Mouse (Mus musculus): ENCODE measurements around the gene Mfsd13b. TPM values are rescaled to one million over a fixed set of nuclear protein-coding genes. Genes with fewer than 3 reads are reported as not detected.
A peak's percentile ranks its signal among the peaks of the same experiment; 100 is the strongest.
"Not testable (repeated sequence)": the region's sequence is repeated elsewhere in the genome, so short reads cannot be mapped to it uniquely, and the experiment has no call there.

The Mfsd13b gene
- polyA plus RNA-seq, 1 experiment from 2014 or later = not detected

- Histone ChIP-seq H3K27me3 (ENCODE audit: control insufficient read depth, insufficient read depth, low read length) (no peaks in the 10 kb centered on the region), H3K4me1 (ENCODE audit: control insufficient read depth, insufficient read depth, low read length) (no peaks in the 10 kb centered on the region), H3K9me3 (ENCODE audit: control insufficient read depth, low read length) (no peaks in the 10 kb centered on the region), H3K4me3 (ENCODE audit: low read depth, low read length) (no peak overlapping the region), H3K27ac (ENCODE audit: low read depth, low read length) (no peak overlapping the region), H3K4me2 (ENCODE audit: low read depth) (no peak overlapping the region), H3K9ac (ENCODE audit: low read length) (no peak overlapping the region), H3K36me3 (ENCODE audit: control insufficient read depth, insufficient read depth, low read length) (no peaks in the 10 kb centered on the region)
- DNase-seq (ENCODE audit: low spot score) = no peak
- WGBS = 68% methylated on average over 3 of the region's 3 CpGs
- ATAC-seq (ENCODE audit: insufficient read depth, low FRiP score, low TSS enrichment) = no peak
Measured at GRCm38 (mm10) chr7:121026300-121026699, 44.0 kb downstream of the Mfsd13b start.

- not testable (repeated sequence) for DNase-seq (ENCODE audit: low spot score); H3K27me3 ChIP-seq (ENCODE audit: control insufficient read depth, insufficient read depth, low read length); H3K9me3 ChIP-seq (ENCODE audit: control insufficient read depth, low read length); H3K4me2 ChIP-seq (ENCODE audit: low read depth); H3K9ac ChIP-seq (ENCODE audit: low read length); H3K27ac ChIP-seq (ENCODE audit: low read depth, low read length); H3K36me3 ChIP-seq (ENCODE audit: control insufficient read depth, insufficient read depth, low read length); H3K4me3 ChIP-seq (ENCODE audit: low read depth, low read length); ATAC-seq (ENCODE audit: insufficient read depth, low FRiP score, low TSS enrichment); H3K4me1 ChIP-seq (ENCODE audit: control insufficient read depth, insufficient read depth, low read length)
Measured at GRCm38 (mm10) chr7:121029947-121030346, 47.6 kb downstream of the Mfsd13b start.

- H3K9me3 ChIP-seq (ENCODE audit: control insufficient read depth, low read length) = no peaks in the 10 kb centered on the region
- peaks cover 8% of the 10 kb centered on the region for H3K4me1 ChIP-seq (ENCODE audit: control insufficient read depth, insufficient read depth, low read length)
- WGBS = 3% methylated on average over 41 of the region's 43 CpGs
- peak within 1 kb of the TSS; percentile 76 for H3K4me2 ChIP-seq (ENCODE audit: low read depth)
- ATAC-seq (ENCODE audit: insufficient read depth, low FRiP score, low TSS enrichment) (peak; percentile 97), DNase-seq (ENCODE audit: low spot score) (peak; percentile 98)
- H3K27ac ChIP-seq (ENCODE audit: low read depth, low read length) = peak within 1 kb of the TSS; percentile 97
- H3K36me3 ChIP-seq (ENCODE audit: control insufficient read depth, insufficient read depth, low read length) = no peaks in the 10 kb centered on the region
- H3K4me3 ChIP-seq (ENCODE audit: low read depth, low read length) = peak within 1 kb of the TSS; percentile 95
- H3K9ac ChIP-seq (ENCODE audit: low read length) = peak within 1 kb of the TSS; percentile 99
- H3K27me3 ChIP-seq (ENCODE audit: control insufficient read depth, insufficient read depth, low read length) = no peaks in the 10 kb centered on the region
Measured at GRCm38 (mm10) chr7:121033856-121034652, 51.7 kb downstream of the Mfsd13b start, which contains the start of gene Mettl9. Gene Mettl9, plus strand, starts transcription at chr7:121034445.

- peak; percentile 76 for DNase-seq (ENCODE audit: low spot score)
Measured at GRCm38 (mm10) chr7:121034701-121035141, 52.4 kb downstream of the Mfsd13b start.

GRCm38 (mm10) chr7:121035161-121035721 is 52.9 kb downstream of the Mfsd13b start:
- Histone ChIP-seq H3K36me3 (ENCODE audit: control insufficient read depth, insufficient read depth, low read length) (no peaks in the 10 kb centered on the region), H3K4me1 (ENCODE audit: control insufficient read depth, insufficient read depth, low read length) (peaks cover 8% of the 10 kb centered on the region), H3K9ac (ENCODE audit: low read length) (peak overlapping the region; percentile 99), H3K27me3 (ENCODE audit: control insufficient read depth, insufficient read depth, low read length) (no peaks in the 10 kb centered on the region), H3K27ac (ENCODE audit: low read depth, low read length) (peak overlapping the region; percentile 97), H3K4me2 (ENCODE audit: low read depth) (peak overlapping the region; percentile 76), H3K9me3 (ENCODE audit: control insufficient read depth, low read length) (no peaks in the 10 kb centered on the region), H3K4me3 (ENCODE audit: low read depth, low read length) (peak overlapping the region; percentile 95)
- ATAC-seq (ENCODE audit: insufficient read depth, low FRiP score, low TSS enrichment) (peak; percentile 54; the same call in 1 of the 2 replicates), DNase-seq (ENCODE audit: low spot score) (peak; percentile 58)
- under 1% methylated on average over 24 of the region's 24 CpGs for WGBS

More at GRCm38 (mm10) chr7:121034701-121035141, 52.4 kb downstream of the Mfsd13b start:
- under 1% methylated on average over 42 of the region's 63 CpGs for WGBS
- peak; percentile 77 for ATAC-seq (ENCODE audit: insufficient read depth, low FRiP score, low TSS enrichment)
- no peaks in the 10 kb centered on the region for H3K27me3 ChIP-seq (ENCODE audit: control insufficient read depth, insufficient read depth, low read length)
- peak overlapping the region; percentile 76 for H3K4me2 ChIP-seq (ENCODE audit: low read depth)
- peak overlapping the region; percentile 99 for H3K9ac ChIP-seq (ENCODE audit: low read length)
- H3K27ac ChIP-seq (ENCODE audit: low read depth, low read length) = peak overlapping the region; percentile 97
- H3K4me3 ChIP-seq (ENCODE audit: low read depth, low read length) = peak overlapping the region; percentile 95
- H3K9me3 ChIP-seq (ENCODE audit: control insufficient read depth, low read length) = no peaks in the 10 kb centered on the region
- H3K36me3 ChIP-seq (ENCODE audit: control insufficient read depth, insufficient read depth, low read length) = no peaks in the 10 kb centered on the region
- peaks cover 8% of the 10 kb centered on the region for H3K4me1 ChIP-seq (ENCODE audit: control insufficient read depth, insufficient read depth, low read length)

GRCm38 (mm10) chr7:121040595-121040994 is 58.3 kb downstream of the Mfsd13b start:
- Histone ChIP-seq H3K27me3 (ENCODE audit: control insufficient read depth, insufficient read depth, low read length) (no peaks in the 10 kb centered on the region), H3K27ac (ENCODE audit: low read depth, low read length) (no peak overlapping the region), H3K9ac (ENCODE audit: low read length) (no peak overlapping the region), H3K4me2 (ENCODE audit: low read depth) (no peak overlapping the region), H3K9me3 (ENCODE audit: control insufficient read depth, low read length) (no peaks in the 10 kb centered on the region), H3K4me1 (ENCODE audit: control insufficient read depth, insufficient read depth, low read length) (peaks cover 8% of the 10 kb centered on the region), H3K36me3 (ENCODE audit: control insufficient read depth, insufficient read depth, low read length) (no peaks in the 10 kb centered on the region), H3K4me3 (ENCODE audit: low read depth, low read length) (no peak overlapping the region)
- DNase-seq (ENCODE audit: low spot score) (no peak), ATAC-seq (ENCODE audit: insufficient read depth, low FRiP score, low TSS enrichment) (no peak)
- WGBS = 95% methylated on average over 4 of the region's 4 CpGs

- Histone ChIP-seq H3K9me3 (ENCODE audit: control insufficient read depth, low read length) (no peaks in the 10 kb centered on the region), H3K27me3 (ENCODE audit: control insufficient read depth, insufficient read depth, low read length) (no peaks in the 10 kb centered on the region), H3K27ac (ENCODE audit: low read depth, low read length) (no peak overlapping the region), H3K4me3 (ENCODE audit: low read depth, low read length) (no peak overlapping the region), H3K9ac (ENCODE audit: low read length) (no peak overlapping the region), H3K4me2 (ENCODE audit: low read depth) (no peak overlapping the region), H3K4me1 (ENCODE audit: control insufficient read depth, insufficient read depth, low read length) (no peaks in the 10 kb centered on the region; the same call in 1 of the 2 replicates), H3K36me3 (ENCODE audit: control insufficient read depth, insufficient read depth, low read length) (no peaks in the 10 kb centered on the region)
- 79% methylated on average over 1 of the region's 1 CpGs for WGBS
- ATAC-seq (ENCODE audit: insufficient read depth, low FRiP score, low TSS enrichment) = no peak
- DNase-seq (ENCODE audit: low spot score) = no peak
Measured at GRCm38 (mm10) chr7:121041989-121042388, 59.7 kb downstream of the Mfsd13b start.

GRCm38 (mm10) chr7:121043004-121043403 is 60.7 kb downstream of the Mfsd13b start:
- Histone ChIP-seq H3K36me3 (ENCODE audit: control insufficient read depth, insufficient read depth, low read length) (no peaks in the 10 kb centered on the region), H3K4me1 (ENCODE audit: control insufficient read depth, insufficient read depth, low read length) (no peaks in the 10 kb centered on the region; the same call in 1 of the 2 replicates), H3K4me2 (ENCODE audit: low read depth) (no peak overlapping the region), H3K27me3 (ENCODE audit: control insufficient read depth, insufficient read depth, low read length) (no peaks in the 10 kb centered on the region), H3K9ac (ENCODE audit: low read length) (no peak overlapping the region), H3K9me3 (ENCODE audit: control insufficient read depth, low read length) (no peaks in the 10 kb centered on the region), H3K27ac (ENCODE audit: low read depth, low read length) (no peak overlapping the region), H3K4me3 (ENCODE audit: low read depth, low read length) (no peak overlapping the region)
- WGBS = 91% methylated on average over 3 of the region's 3 CpGs
- no peak for ATAC-seq (ENCODE audit: insufficient read depth, low FRiP score, low TSS enrichment)
- DNase-seq (ENCODE audit: low spot score) = no peak

Data from neural tube, embryonic 11.5 days (tissue).